19 mouse cellular contexts compared by ENCODE assay signal in genomic region chr17:67625431-67625830, GRCm38 (mm10). TPM values are rescaled to one million over a fixed set of nuclear protein-coding genes. Genes with fewer than 3 reads are reported as not detected.
A peak's percentile ranks its signal among the peaks of the same experiment; 100 is the strongest.
DNase-seq lines count a peak whose midpoint lies in the region; ATAC-seq lines count a peak whose summit lies in the region.
"Had no signal": no experiment of that assay in that cellular context is flagged by ENCODE, and none has a peak within 500 bp of the region (broad histone marks: within the 10 kb centered on the region; RNA-seq: fewer than 3 reads in every experiment).

No protein-coding gene starts in this region.

- H3K4me3 ChIP-seq in midbrain, embryonic 13.5 days (replicated peaks): no peak overlapping the region
- H3K4me3 ChIP-seq in forebrain, embryonic 10.5 days: no peak overlapping the region
- H3K4me3 ChIP-seq in limb, embryonic 10.5 days: no peak overlapping the region
- H3K4me3 ChIP-seq: embryonic facial prominence, embryonic 10.5 days; forebrain, embryonic 12.5 days; heart, embryonic 13.5 days; layer of hippocampus, adult 2 months; liver, embryonic 13.5 days; megakaryocyte, embryonic 14.5 days had no signal

- peak; percentile 5 to 13 for DNase-seq in monocyte, adult 2 months (ENCODE audit: low read depth in 1 of 2, low spot score in 2 of 2)
- DNase-seq in gastrocnemius, postnatal 25 days: peak; percentile 72
- DNase-seq in forebrain, embryonic 10.5 days (ENCODE audit: extremely low spot score, low spot score): no peak
- DNase-seq in limb, embryonic 10.5 days (ENCODE audit: low spot score): no peak
- DNase-seq: cerebellum, adult 2 months; kidney, adult 9 months; liver, embryonic 13.5 days had no signal

- no peaks in the 10 kb centered on the region for H3K36me3 ChIP-seq in midbrain, embryonic 13.5 days
- H3K36me3 ChIP-seq in forebrain, embryonic 10.5 days (replicated peaks): no peaks in the 10 kb centered on the region
- H3K36me3 ChIP-seq in limb, embryonic 10.5 days: no peaks in the 10 kb centered on the region
- H3K36me3 ChIP-seq: embryonic facial prominence, embryonic 10.5 days; forebrain, embryonic 12.5 days; heart, embryonic 13.5 days; liver, embryonic 13.5 days had no signal

- 81% methylated on average over 5 of the region's 5 CpGs for WGBS in midbrain, embryonic 13.5 days
- 83% methylated on average over 5 of the region's 5 CpGs for WGBS in forebrain, embryonic 10.5 days
- WGBS in limb, embryonic 10.5 days: 85% methylated on average over 5 of the region's 5 CpGs

- H3K4me1 ChIP-seq in midbrain, embryonic 13.5 days (replicated peaks): peaks cover 12% of the 10 kb centered on the region
- peaks cover 20% of the 10 kb centered on the region for H3K4me1 ChIP-seq in forebrain, embryonic 10.5 days
- peaks cover 19% of the 10 kb centered on the region for H3K4me1 ChIP-seq in limb, embryonic 10.5 days
- H3K4me1 ChIP-seq: liver, embryonic 13.5 days; megakaryocyte, embryonic 14.5 days had no signal

- no peak overlapping the region for H3K4me2 ChIP-seq in midbrain, embryonic 13.5 days (replicated peaks)
- H3K4me2 ChIP-seq: forebrain, embryonic 12.5 days; heart, embryonic 13.5 days; liver, embryonic 13.5 days had no signal

- ATAC-seq in monocyte, adult 5-6 weeks (replicated peaks; ENCODE audit: insufficient number of reproducible peaks, low FRiP score, low TSS enrichment, poor library complexity, severe bottlenecking): no peak
- peak; percentile 58; the same call in 1 of the 2 replicates for ATAC-seq in common myeloid progenitor, adult 5-6 weeks (replicated peaks; ENCODE audit: low read depth, poor library complexity, severe bottlenecking)
- peak; percentile 69 for ATAC-seq in megakaryocyte progenitor cell, adult 5-6 weeks (replicated peaks; ENCODE audit: poor library complexity)
- ATAC-seq in midbrain, embryonic 13.5 days: no peak
- ATAC-seq: hindbrain, embryonic 16.5 days had no signal

- H3K9me3 ChIP-seq in midbrain, embryonic 13.5 days: no peaks in the 10 kb centered on the region
- 0 out of 2 replicates have a peak, but pooled peaks cover 2% of the 10 kb centered on the region for H3K9me3 ChIP-seq in forebrain, embryonic 10.5 days
- H3K9me3 ChIP-seq in limb, embryonic 10.5 days (replicated peaks): no peaks in the 10 kb centered on the region
- H3K9me3 ChIP-seq: embryonic facial prominence, embryonic 10.5 days; forebrain, embryonic 12.5 days; heart, embryonic 13.5 days; liver, embryonic 13.5 days had no signal

- no peaks in the 10 kb centered on the region for H3K27me3 ChIP-seq in midbrain, embryonic 13.5 days
- no peaks in the 10 kb centered on the region for H3K27me3 ChIP-seq in forebrain, embryonic 10.5 days (ENCODE audit: poor library complexity, severe bottlenecking)
- H3K27me3 ChIP-seq in limb, embryonic 10.5 days (ENCODE audit: low read depth, poor library complexity, severe bottlenecking): no peaks in the 10 kb centered on the region
- H3K27me3 ChIP-seq: forebrain, embryonic 12.5 days; heart, embryonic 13.5 days; liver, embryonic 13.5 days; megakaryocyte, embryonic 14.5 days had no signal

- no peak overlapping the region for H3K9ac ChIP-seq in midbrain, embryonic 13.5 days (replicated peaks)
- H3K9ac ChIP-seq: forebrain, embryonic 12.5 days; heart, embryonic 13.5 days; liver, embryonic 13.5 days had no signal

- no peak overlapping the region for H3K27ac ChIP-seq in midbrain, embryonic 13.5 days
- no peak overlapping the region for H3K27ac ChIP-seq in forebrain, embryonic 10.5 days
- no peak overlapping the region for H3K27ac ChIP-seq in limb, embryonic 10.5 days
- H3K27ac ChIP-seq: embryonic facial prominence, embryonic 10.5 days; forebrain, embryonic 12.5 days; heart, embryonic 13.5 days; layer of hippocampus, adult 2 months; liver, embryonic 13.5 days; stomach, postnatal 0 days had no signal

RNA-seq across cellular contexts. Expression of gene Lrrc30, which starts 7.1 kb away (rescaled TPM):
- total RNA-seq in monocyte, adult 5-6 weeks (2017): not detected in 3 replicates
- total RNA-seq in common myeloid progenitor, adult 5-6 weeks (2017): not detected in 2 replicates
- 10 to 100 TPM; 51.1 to 92.0 TPM for total RNA-seq in gastrocnemius, postnatal 25 days (2021)
- total RNA-seq in megakaryocyte progenitor cell, adult 5-6 weeks (2015): not detected in 2 replicates
- not detected in 2 replicates for total RNA-seq in megakaryocyte progenitor cell, adult 5-6 weeks (2017)
- polyA plus RNA-seq in midbrain, embryonic 13.5 days (2015; fragmentation: Nextera tagmentation; extraction: Ambion mirVana): not detected in 2 replicates
- not detected in 2 replicates for polyA plus RNA-seq in forebrain, embryonic 10.5 days (2016; fragmentation: Nextera tagmentation; extraction: Ambion mirVana)
- 0.08 TPM in 1 of 2 replicates, not detected in the other for polyA plus RNA-seq in limb, embryonic 10.5 days (2016; fragmentation: Nextera tagmentation; extraction: Ambion mirVana)
- total RNA-seq: layer of hippocampus, adult 2 months; left cerebral cortex, postnatal 14 days had no signal
- polyA plus RNA-seq: cerebellum, adult 2 months; forebrain, embryonic 12.5 days; heart, embryonic 13.5 days; hindbrain, embryonic 16.5 days; liver, embryonic 13.5 days; stomach, postnatal 0 days had no signal

Comparison
In these comparisons a context has a peak if more than half of its experiments do, and no peak if none do; other contexts are left out.
1. DNase-seq: peak in monocyte, adult 2 months (2 of 2) and gastrocnemius, postnatal 25 days (single experiment); none in forebrain, embryonic 10.5 days (single experiment) and limb, embryonic 10.5 days (single experiment).
2. ATAC-seq: peak in common myeloid progenitor, adult 5-6 weeks (single experiment) and megakaryocyte progenitor cell, adult 5-6 weeks (single experiment); none in monocyte, adult 5-6 weeks (single experiment) and midbrain, embryonic 13.5 days (single experiment).
3. RNA of gene Lrrc30, which starts 7.1 kb away (total RNA-seq): 51.1 to 92.0 TPM in gastrocnemius, postnatal 25 days; not detected in monocyte, adult 5-6 weeks, not detected in common myeloid progenitor, adult 5-6 weeks and not detected in megakaryocyte progenitor cell, adult 5-6 weeks; every median in the first group is over 10 times any median in the second.